Mouse (Mus musculus) kidney, embryonic 14.5 days (tissue): ENCODE measurements around the gene Gm15107. TPM values are rescaled to one million over a fixed set of nuclear protein-coding genes. Genes with fewer than 3 reads are reported as not detected.
"Not testable (repeated sequence)": the region's sequence is repeated elsewhere in the genome, so short reads cannot be mapped to it uniquely, and the experiment has no call there.

Experiments
- ATAC-seq: fragments of 200-750 bp; cut with Nextera tagmentation; 2 replicates; pipeline ENCODE4 v1.8.0; 2017; ENCODE audit warnings: moderate number of reproducible peaks, mild to moderate bottlenecking, moderate TSS enrichment, moderate library complexity; ENCODE audit not compliant: low FRiP score, low TSS enrichment
- H3K27ac ChIP-seq: fragments of 300-500 bp; sonication (generic); 2 replicates; pipeline ENCODE4 v1.5.1; 2014; ENCODE audit warnings: low read depth, mild to moderate bottlenecking, low read length, moderate library complexity, mixed read lengths
- H3K27me3 ChIP-seq: fragments of 300-500 bp; sonication (generic); 2 replicates; pipeline ENCODE4 v1.6.1; 2014; ENCODE audit warnings: mild to moderate bottlenecking, low read length; ENCODE audit not compliant: control insufficient read depth, insufficient read depth
- H3K36me3 ChIP-seq: fragments of 300-500 bp; sonication (generic); 2 replicates; pipeline ENCODE4 v1.6.1; 2014; ENCODE audit warnings: low read length, mixed read lengths; ENCODE audit not compliant: control insufficient read depth, insufficient read depth
- H3K4me1 ChIP-seq: fragments of 300-500 bp; sonication (generic); 2 replicates; pipeline ENCODE4 v1.6.1; 2014; ENCODE audit warnings: low read length, mixed read lengths; ENCODE audit not compliant: control insufficient read depth, insufficient read depth
- H3K4me2 ChIP-seq: fragments of 300-500 bp; sonication (generic); replicated peaks from 2 replicates; pipeline ENCODE4 v1.6.1; 2014; ENCODE audit warnings: low read depth, mild to moderate bottlenecking, low read length
- H3K4me3 ChIP-seq: fragments of 300-500 bp; sonication (generic); 2 replicates; pipeline ENCODE4 v1.5.1; 2014; ENCODE audit warnings: mild to moderate bottlenecking, low read length
- H3K9ac ChIP-seq: fragments of 300-500 bp; sonication (generic); 2 replicates; pipeline ENCODE4 v1.6.1; 2014; ENCODE audit warnings: low read depth, mild to moderate bottlenecking, low read length, moderate library complexity
- H3K9me3 ChIP-seq: fragments of 300-500 bp; sonication (generic); 2 replicates; pipeline ENCODE4 v1.6.1; 2016; ENCODE audit warnings: low read length; ENCODE audit not compliant: control insufficient read depth
- WGBS: fragments of 180-500 bp; shearing (Covaris S2); extraction: QIAGEN DNeasy Blood & Tissue Kit; methylation state at CpG from one replicate; pipeline ENCODE4 v1.1.7; 2014; 5-methylcytosine and 5-hydroxymethylcytosine counted together
- polyA plus RNA-seq: library from polyadenylated mRNA; unstranded; fragments of >200 nt; fragmentation: Nextera tagmentation; extraction: Ambion mirVana; gene quantifications from 2 replicates; pipeline ENCODE4 v1.2.1, GENCODE M21; 2014

Gene Gm15107
- polyA plus RNA-seq: not detected in 2 replicates

DNA sequence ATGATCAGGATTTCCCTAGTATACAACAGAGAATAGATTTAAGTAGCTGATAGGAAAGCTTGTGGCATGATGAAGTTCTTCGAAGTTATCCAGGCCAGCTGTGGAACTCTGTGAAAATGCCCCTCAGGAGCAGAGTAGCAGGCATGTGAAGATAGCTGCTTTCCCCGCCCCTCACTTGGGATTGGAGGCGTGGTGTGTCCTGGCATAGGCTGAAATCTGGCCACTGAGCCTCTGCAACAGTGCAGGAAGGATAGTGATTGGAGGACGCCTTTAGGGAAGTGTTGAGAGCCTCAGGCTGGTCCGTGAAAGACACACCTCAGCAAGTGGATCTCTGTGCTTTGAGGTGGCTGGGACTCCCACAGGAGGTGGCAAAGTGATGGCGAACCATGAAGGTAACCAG lies at the start of gene Gm15107:
Gene Gm15107, plus strand, starts transcription at position 301 of the 400 bp plus-strand sequence.
- ATAC-seq, H3K36me3 ChIP-seq, H3K4me1 ChIP-seq, H3K27me3 ChIP-seq, H3K9ac ChIP-seq, H3K9me3 ChIP-seq, H3K4me2 ChIP-seq, H3K4me3 ChIP-seq, H3K27ac ChIP-seq: not testable (repeated sequence)
- WGBS: 100% methylated on average over 1 of the region's 6 CpGs

Other genes starting within 250 kb of the Gm15107 start
- gene Gm15080, start 187.7 kb upstream of the Gm15107 start, polyA plus RNA-seq: not detected in 2 replicates